Mouse (Mus musculus) cerebellum, adult 2 months (tissue): Measurements from ENCODE around the gene Mrps35.

Experiments used
- CTCF ChIP-seq: fragments of 200-500 bp; IDR thresholded peaks from 2 replicates; pipeline ENCODE4 v1.5.1; 2011; ENCODE audit warnings: low read depth, mild to moderate bottlenecking, control low read depth, low read length, moderate library complexity, borderline replicate concordance; ENCODE audit not compliant: insufficient read depth
- POLR2A ChIP-seq: fragments of 200-500 bp; IDR thresholded peaks from 2 replicates; pipeline ENCODE4 v1.6.1; 2011; ENCODE audit warnings: low read length, control low read depth, borderline replicate concordance; ENCODE audit not compliant: insufficient read depth

- TF ChIP-seq CTCF (no peak), POLR2A (no peak)
Observed at GRCm38 (mm10) chr6:147117764-147118163, 75.2 kb downstream of the Mrps35 start.
